Mouse (Mus musculus): Measurements from ENCODE around the gene Pde8b.

Gene Pde8b

GRCm38 (mm10) chr13:95034094-95034493, 216.0 kb downstream of the Pde8b start:
- H3K36me3 ChIP-seq (ENCODE audit: insufficient read depth, low read length), result no peaks in the 10 kb centered on the region
- H3K9me3 ChIP-seq (ENCODE audit: low read length), result peaks cover 6% of the 10 kb centered on the region
- H3K4me1 ChIP-seq (replicated peaks; ENCODE audit: low read depth, low read length), result peaks cover 19% of the 10 kb centered on the region
- H3K27me3 ChIP-seq (ENCODE audit: insufficient read depth, low read length), result peaks cover 11% of the 10 kb centered on the region
- no peak for TF ChIP-seq POU5F1 (IDR thresholded peaks at IDR 0.05; ENCODE audit: borderline replicate concordance, low read length)
- TF ChIP-seq NANOG (IDR thresholded peaks at IDR 0.05; ENCODE audit: borderline replicate concordance, low read length), result no peak
- TF ChIP-seq CTCF (conservative IDR thresholded peaks at IDR 0.05; ENCODE audit: low read length), result no peak
- no peak overlapping the region for H3K4me3 ChIP-seq (replicated peaks; ENCODE audit: low read length)

DNA sequence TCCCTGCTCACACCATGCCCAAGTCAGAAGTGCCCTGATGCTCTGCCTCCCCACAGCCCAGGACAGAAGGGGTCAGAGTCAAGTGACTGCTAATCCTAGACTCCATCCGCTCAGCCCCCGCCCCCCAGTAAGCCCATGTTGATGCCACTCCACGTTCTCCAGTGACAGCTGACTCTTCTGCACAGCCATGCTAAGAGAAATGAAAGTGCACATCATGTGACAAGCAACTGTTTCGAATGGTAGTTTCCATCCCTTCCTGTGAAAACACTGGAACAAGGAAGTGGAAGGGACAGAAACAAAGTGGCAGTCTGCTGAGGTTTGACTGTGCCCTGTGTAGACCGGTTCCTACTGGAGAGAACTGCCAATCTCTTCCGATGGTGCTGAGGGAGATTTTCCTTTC, 217.2 kb downstream of the Pde8b start:
- peaks cover 19% of the 10 kb centered on the region for H3K4me1 ChIP-seq (replicated peaks; ENCODE audit: low read depth, low read length)
- H3K4me3 ChIP-seq (replicated peaks; ENCODE audit: low read length), result peak overlapping the region; percentile 64
- TF ChIP-seq POU5F1 (IDR thresholded peaks at IDR 0.05; ENCODE audit: borderline replicate concordance, low read length) (no peak), CTCF (conservative IDR thresholded peaks at IDR 0.05; ENCODE audit: low read length) (no peak), NANOG (IDR thresholded peaks at IDR 0.05; ENCODE audit: borderline replicate concordance, low read length) (no peak)
- H3K9me3 ChIP-seq (ENCODE audit: low read length), result peaks cover 7% of the 10 kb centered on the region
- H3K27me3 ChIP-seq (ENCODE audit: insufficient read depth, low read length), result peaks cover 11% of the 10 kb centered on the region
- H3K36me3 ChIP-seq (ENCODE audit: insufficient read depth, low read length), result no peaks in the 10 kb centered on the region; the same call in 1 of the 2 replicates

GRCm38 (mm10) chr13:95032127-95032831, 217.9 kb downstream of the Pde8b start:
- Histone ChIP-seq H3K27me3 (ENCODE audit: insufficient read depth, low read length) (peaks cover 11% of the 10 kb centered on the region), H3K4me3 (replicated peaks; ENCODE audit: low read length) (peak overlapping the region; percentile 64), H3K9me3 (ENCODE audit: low read length) (peaks cover 7% of the 10 kb centered on the region), H3K36me3 (ENCODE audit: insufficient read depth, low read length) (no peaks in the 10 kb centered on the region; the same call in 1 of the 2 replicates), H3K4me1 (replicated peaks; ENCODE audit: low read depth, low read length) (peaks cover 19% of the 10 kb centered on the region)
- TF ChIP-seq POU5F1 (IDR thresholded peaks at IDR 0.05; ENCODE audit: borderline replicate concordance, low read length) (no peak), CTCF (conservative IDR thresholded peaks at IDR 0.05; ENCODE audit: low read length) (no peak), NANOG (IDR thresholded peaks at IDR 0.05; ENCODE audit: borderline replicate concordance, low read length) (no peak)

DNA sequence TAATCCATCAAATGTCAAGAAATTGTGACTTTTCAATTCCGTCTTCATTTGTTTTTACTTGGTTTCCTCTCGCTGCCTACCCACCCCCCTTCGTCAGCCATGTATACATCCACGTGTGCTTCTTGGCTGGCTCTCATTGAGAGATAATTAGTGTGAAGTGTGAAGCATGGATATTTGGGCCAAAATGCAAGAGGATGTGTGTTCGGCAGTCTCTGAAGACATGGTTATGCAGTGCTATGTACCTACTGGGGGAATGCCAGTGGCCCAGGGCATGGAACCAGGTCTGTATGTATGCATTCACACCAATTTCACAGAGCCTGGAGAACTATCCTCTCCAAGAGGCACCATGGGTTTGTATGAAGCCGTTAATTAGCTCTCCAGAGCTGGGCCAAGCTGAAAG, 219.3 kb downstream of the Pde8b start:
- peaks cover 11% of the 10 kb centered on the region for H3K27me3 ChIP-seq (ENCODE audit: insufficient read depth, low read length)
- peaks cover 22% of the 10 kb centered on the region for H3K4me1 ChIP-seq (replicated peaks; ENCODE audit: low read depth, low read length)
- peaks cover 7% of the 10 kb centered on the region for H3K9me3 ChIP-seq (ENCODE audit: low read length)

GRCm38 (mm10) chr13:95020216-95020615, 229.9 kb downstream of the Pde8b start:
- no peak for TF ChIP-seq CTCF (conservative IDR thresholded peaks at IDR 0.05; ENCODE audit: low read length)
- no peak for TF ChIP-seq POU5F1 (IDR thresholded peaks at IDR 0.05; ENCODE audit: borderline replicate concordance, low read length)
- no peak for TF ChIP-seq NANOG (IDR thresholded peaks at IDR 0.05; ENCODE audit: borderline replicate concordance, low read length)
- Histone ChIP-seq H3K4me1 (replicated peaks; ENCODE audit: low read depth, low read length) (peaks cover 18% of the 10 kb centered on the region), H3K36me3 (ENCODE audit: insufficient read depth, low read length) (no peaks in the 10 kb centered on the region), H3K9me3 (ENCODE audit: low read length) (no peaks in the 10 kb centered on the region), H3K4me3 (replicated peaks; ENCODE audit: low read length) (no peak overlapping the region; the same call in 1 of the 2 replicates), H3K27me3 (ENCODE audit: insufficient read depth, low read length) (no peaks in the 10 kb centered on the region)

More for the DNA sequence above, 219.3 kb downstream of the Pde8b start:
- Histone ChIP-seq H3K36me3 (ENCODE audit: insufficient read depth, low read length) (no peaks in the 10 kb centered on the region; the same call in 1 of the 2 replicates), H3K4me3 (replicated peaks; ENCODE audit: low read length) (no peak overlapping the region)
- TF ChIP-seq POU5F1 (IDR thresholded peaks at IDR 0.05; ENCODE audit: borderline replicate concordance, low read length), result no peak
- no peak for TF ChIP-seq CTCF (conservative IDR thresholded peaks at IDR 0.05; ENCODE audit: low read length)
- no peak for TF ChIP-seq NANOG (IDR thresholded peaks at IDR 0.05; ENCODE audit: borderline replicate concordance, low read length)

DNA sequence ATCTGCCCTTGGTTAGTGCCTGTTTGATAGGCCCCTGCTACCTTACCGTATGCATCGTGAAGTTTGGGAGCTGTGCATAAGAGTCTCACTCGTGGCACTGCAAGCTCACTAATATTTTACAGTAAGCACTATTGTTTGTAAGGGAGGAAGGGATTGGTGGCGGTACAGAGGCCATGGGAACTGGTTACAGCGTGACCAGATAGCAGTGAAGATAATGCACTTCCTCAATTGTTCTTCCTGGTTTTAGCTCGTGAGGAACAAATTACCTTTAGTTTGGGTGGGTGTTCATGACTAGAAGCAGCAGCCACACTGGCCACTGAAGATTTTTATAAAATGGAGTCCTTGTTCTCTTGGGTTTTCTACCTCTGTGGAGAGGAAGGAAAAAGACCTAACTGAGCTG, 230.8 kb downstream of the Pde8b start:
- Histone ChIP-seq H3K4me1 (replicated peaks; ENCODE audit: low read depth, low read length) (peaks cover 18% of the 10 kb centered on the region), H3K4me3 (replicated peaks; ENCODE audit: low read length) (no peak overlapping the region), H3K36me3 (ENCODE audit: insufficient read depth, low read length) (no peaks in the 10 kb centered on the region), H3K9me3 (ENCODE audit: low read length) (no peaks in the 10 kb centered on the region), H3K27me3 (ENCODE audit: insufficient read depth, low read length) (no peaks in the 10 kb centered on the region)
- no peak for TF ChIP-seq NANOG (IDR thresholded peaks at IDR 0.05; ENCODE audit: borderline replicate concordance, low read length)
- no peak for TF ChIP-seq CTCF (conservative IDR thresholded peaks at IDR 0.05; ENCODE audit: low read length)
- no peak for TF ChIP-seq POU5F1 (IDR thresholded peaks at IDR 0.05; ENCODE audit: borderline replicate concordance, low read length)

DNA sequence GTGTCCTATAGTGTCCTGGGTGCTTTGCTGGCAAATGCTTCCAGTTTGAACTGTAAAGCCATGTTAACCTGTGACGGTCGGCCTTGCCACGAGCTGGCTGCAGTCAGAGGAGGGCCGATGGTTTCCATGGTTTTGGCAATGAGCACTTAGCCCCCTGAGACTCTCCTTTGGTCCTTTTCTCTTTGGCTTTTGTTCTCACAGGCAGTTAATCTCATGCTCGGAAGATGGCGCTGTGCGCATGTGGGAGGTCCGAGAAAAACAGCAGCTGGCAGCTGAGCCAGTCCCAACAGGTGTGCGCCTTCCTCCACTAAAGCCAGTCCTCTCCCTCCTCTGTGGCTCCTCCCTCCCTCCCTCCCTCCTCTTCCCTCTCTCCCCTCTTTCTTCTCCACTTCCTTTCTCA, 232.2 kb downstream of the Pde8b start:
- peaks cover 14% of the 10 kb centered on the region for H3K4me1 ChIP-seq (replicated peaks; ENCODE audit: low read depth, low read length)
- no peaks in the 10 kb centered on the region for H3K36me3 ChIP-seq (ENCODE audit: insufficient read depth, low read length)
- H3K27me3 ChIP-seq (ENCODE audit: insufficient read depth, low read length), result no peaks in the 10 kb centered on the region
- H3K4me3 ChIP-seq (replicated peaks; ENCODE audit: low read length), result no peak overlapping the region
- H3K9me3 ChIP-seq (ENCODE audit: low read length), result no peaks in the 10 kb centered on the region
- TF ChIP-seq CTCF (conservative IDR thresholded peaks at IDR 0.05; ENCODE audit: low read length) (peak; percentile 60), NANOG (IDR thresholded peaks at IDR 0.05; ENCODE audit: borderline replicate concordance, low read length) (0 out of 2 replicates have a peak, but pooled peaks have one; percentile 18), POU5F1 (IDR thresholded peaks at IDR 0.05; ENCODE audit: borderline replicate concordance, low read length) (no peak)

DNA sequence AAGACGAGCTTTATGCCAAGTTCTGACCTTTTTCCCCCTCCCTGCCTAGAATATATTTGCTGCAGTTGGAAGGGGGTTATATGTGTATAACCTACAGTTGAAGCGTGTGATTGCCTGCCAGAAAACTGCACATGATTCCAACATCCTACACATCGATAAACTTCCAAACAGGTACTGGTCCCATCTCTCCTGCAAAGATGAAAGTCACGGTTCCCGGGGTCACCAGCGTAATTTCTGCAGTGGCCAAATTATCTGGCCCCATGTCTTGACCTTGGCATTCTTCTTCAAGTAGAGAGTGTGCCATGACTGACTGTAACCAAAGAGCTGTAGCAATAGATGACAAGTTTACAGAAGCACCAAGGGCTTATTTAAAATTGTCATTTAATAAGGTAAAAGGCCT, 232.9 kb downstream of the Pde8b start:
- no peaks in the 10 kb centered on the region for H3K27me3 ChIP-seq (ENCODE audit: insufficient read depth, low read length)
- no peak for TF ChIP-seq NANOG (IDR thresholded peaks at IDR 0.05; ENCODE audit: borderline replicate concordance, low read length)
- no peak for TF ChIP-seq POU5F1 (IDR thresholded peaks at IDR 0.05; ENCODE audit: borderline replicate concordance, low read length)
- TF ChIP-seq CTCF (conservative IDR thresholded peaks at IDR 0.05; ENCODE audit: low read length), result no peak
- H3K9me3 ChIP-seq (ENCODE audit: low read length), result no peaks in the 10 kb centered on the region
- no peaks in the 10 kb centered on the region for H3K36me3 ChIP-seq (ENCODE audit: insufficient read depth, low read length)
- H3K4me1 ChIP-seq (replicated peaks; ENCODE audit: low read depth, low read length), result peaks cover 14% of the 10 kb centered on the region
- H3K4me3 ChIP-seq (replicated peaks; ENCODE audit: low read length), result no peak overlapping the region
